Mouse (Mus musculus): ENCODE data around the gene Ifnl3. TPM values are rescaled to one million over a fixed set of nuclear protein-coding genes. Genes with fewer than 3 reads are reported as not detected.
A peak's percentile ranks its signal among the peaks of the same experiment; 100 is the strongest.
"Not testable (repeated sequence)": the region's sequence is repeated elsewhere in the genome, so short reads cannot be mapped to it uniquely, and the experiment has no call there.

Gene Ifnl3
- polyA plus RNA-seq (2012; rRNA removed): not detected in 2 replicates

DNA sequence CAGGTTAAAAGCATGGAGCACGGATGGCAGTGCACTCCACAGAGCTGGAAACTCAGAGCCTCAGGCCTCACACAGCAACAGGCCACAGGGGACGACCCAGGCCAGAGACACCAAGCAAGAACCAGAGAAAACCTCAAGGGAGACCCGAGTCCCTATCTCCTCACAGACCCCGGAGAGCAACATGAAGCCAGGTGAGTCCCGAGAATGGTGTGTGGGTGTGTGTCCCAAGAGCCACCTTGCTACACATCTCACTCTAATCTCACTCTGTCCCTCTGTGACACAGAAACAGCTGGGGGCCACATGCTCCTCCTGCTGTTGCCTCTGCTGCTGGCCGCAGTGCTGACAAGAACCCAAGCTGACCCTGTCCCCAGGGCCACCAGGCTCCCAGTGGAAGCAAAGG is at the start of gene Ifnl3:
Ifnl3 (plus strand) TSS at position 301 of the 400 bp plus-strand sequence.
- not testable (repeated sequence) for H3K4me3 ChIP-seq (ENCODE audit: low read depth, low read length); H3K27me3 ChIP-seq (ENCODE audit: control insufficient read depth, insufficient read depth, low read length); H3K4me1 ChIP-seq (ENCODE audit: control insufficient read depth, insufficient read depth, insufficient read length, low read length); H3K36me3 ChIP-seq (ENCODE audit: control insufficient read depth, insufficient read depth, low read length); H3K27ac ChIP-seq (ENCODE audit: insufficient read depth, low read depth, low read length)
- WGBS: 59% methylated on average over 5 of the region's 6 CpGs

DNA sequence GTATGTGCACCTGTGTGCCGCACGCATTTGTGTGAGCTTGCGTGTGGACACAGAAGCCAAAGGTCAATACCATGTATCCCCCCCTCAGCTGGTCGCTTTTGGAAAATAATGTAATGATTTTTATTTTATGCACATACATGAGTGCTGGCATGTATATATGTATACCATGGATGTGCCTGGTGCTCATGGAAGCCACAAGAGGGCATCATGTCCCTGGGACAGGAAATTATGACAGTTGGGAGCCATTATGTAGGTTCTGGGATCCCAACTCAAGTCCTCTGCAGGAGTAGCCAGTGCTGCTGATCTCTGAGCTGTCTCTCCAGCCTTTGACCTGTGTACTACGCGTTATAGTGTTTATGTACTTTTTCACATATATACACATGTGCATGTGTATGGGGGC is 46.4 kb upstream of the Ifnl3 start:
- H3K4me1 ChIP-seq (ENCODE audit: control insufficient read depth, insufficient read depth, insufficient read length, low read length): peaks cover 11% of the 10 kb centered on the region
- TF ChIP-seq POLR2A (IDR thresholded peaks at IDR 0.05; ENCODE audit: low read depth, low read length): no peak
- TF ChIP-seq CTCF (IDR thresholded peaks at IDR 0.05; ENCODE audit: extremely low read depth, insufficient read length, insufficient replicate concordance, low read depth, low read length): peak; percentile 9; the same call in 1 of the 2 replicates
- no peaks in the 10 kb centered on the region for H3K36me3 ChIP-seq (ENCODE audit: control insufficient read depth, insufficient read depth, low read length)
- no peak overlapping the region for H3K4me3 ChIP-seq (ENCODE audit: low read depth, low read length)
- 0 out of 2 replicates have a peak, but pooled peaks cover 4% of the 10 kb centered on the region for H3K27me3 ChIP-seq (ENCODE audit: control insufficient read depth, insufficient read depth, low read length)
- 88% methylated on average over 6 of the region's 6 CpGs for WGBS
- H3K27ac ChIP-seq (ENCODE audit: insufficient read depth, low read depth, low read length): no peak overlapping the region

DNA sequence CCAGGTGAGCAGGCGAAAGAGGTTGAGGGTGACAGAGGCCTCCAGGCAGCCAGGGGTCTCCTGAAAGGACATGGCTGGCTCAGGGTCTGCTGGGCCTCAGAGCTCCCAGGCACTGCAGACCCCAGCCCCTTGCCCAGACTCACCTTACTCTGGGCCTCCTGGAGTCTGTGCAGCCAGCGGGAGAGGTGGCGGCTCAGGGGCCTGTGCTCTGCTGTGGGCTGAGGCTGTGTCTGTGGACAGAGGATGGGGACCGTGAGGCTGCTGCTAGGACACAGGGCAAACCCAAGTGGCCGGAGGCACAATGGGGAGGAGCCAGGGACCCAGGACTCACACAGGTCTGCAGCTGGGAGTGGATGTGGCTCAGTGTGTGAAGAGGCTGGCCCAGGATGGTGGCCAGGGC is 45.3 kb upstream of the Ifnl3 start:
- no peak for TF ChIP-seq CTCF (IDR thresholded peaks at IDR 0.05; ENCODE audit: extremely low read depth, insufficient read length, insufficient replicate concordance, low read depth, low read length)
- Histone ChIP-seq H3K36me3 (ENCODE audit: control insufficient read depth, insufficient read depth, low read length) (no peaks in the 10 kb centered on the region), H3K4me1 (ENCODE audit: control insufficient read depth, insufficient read depth, insufficient read length, low read length) (peaks cover 11% of the 10 kb centered on the region), H3K27me3 (ENCODE audit: control insufficient read depth, insufficient read depth, low read length) (0 out of 2 replicates have a peak, but pooled peaks cover 4% of the 10 kb centered on the region), H3K27ac (ENCODE audit: insufficient read depth, low read depth, low read length) (no peak overlapping the region), H3K4me3 (ENCODE audit: low read depth, low read length) (no peak overlapping the region)
- WGBS: 82% methylated on average over 5 of the region's 5 CpGs

DNA sequence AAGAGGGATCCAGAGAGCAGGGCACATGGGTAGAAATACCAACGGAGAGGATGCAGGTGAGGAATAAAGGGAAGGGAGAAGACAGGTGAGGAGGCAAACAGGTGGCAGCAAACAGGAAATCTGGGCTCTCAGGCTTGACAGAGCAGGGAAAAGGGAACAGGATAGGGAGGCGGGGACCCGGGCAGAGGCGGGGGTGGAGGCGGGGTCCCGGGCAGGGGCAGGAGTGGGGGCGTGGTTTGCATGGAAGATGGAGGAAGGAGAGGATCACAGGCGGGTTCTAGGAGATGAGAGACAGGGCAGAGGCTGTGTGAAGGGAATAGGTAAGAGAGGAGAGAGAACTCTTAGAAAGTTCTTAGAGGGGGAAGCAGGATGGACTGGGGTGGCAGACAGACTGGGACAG is 43.8 kb upstream of the Ifnl3 start:
- WGBS: 3% methylated on average over 8 of the region's 8 CpGs
- peaks cover 11% of the 10 kb centered on the region for H3K4me1 ChIP-seq (ENCODE audit: control insufficient read depth, insufficient read depth, insufficient read length, low read length)
- no peak overlapping the region for H3K27ac ChIP-seq (ENCODE audit: insufficient read depth, low read depth, low read length)
- H3K36me3 ChIP-seq (ENCODE audit: control insufficient read depth, insufficient read depth, low read length): no peaks in the 10 kb centered on the region
- H3K4me3 ChIP-seq (ENCODE audit: low read depth, low read length): no peak overlapping the region
- 0 out of 2 replicates have a peak, but pooled peaks cover 4% of the 10 kb centered on the region for H3K27me3 ChIP-seq (ENCODE audit: control insufficient read depth, insufficient read depth, low read length)
- TF ChIP-seq POLR2A (IDR thresholded peaks at IDR 0.05; ENCODE audit: low read depth, low read length): no peak
- no peak for TF ChIP-seq CTCF (IDR thresholded peaks at IDR 0.05; ENCODE audit: extremely low read depth, insufficient read length, insufficient replicate concordance, low read depth, low read length)

DNA sequence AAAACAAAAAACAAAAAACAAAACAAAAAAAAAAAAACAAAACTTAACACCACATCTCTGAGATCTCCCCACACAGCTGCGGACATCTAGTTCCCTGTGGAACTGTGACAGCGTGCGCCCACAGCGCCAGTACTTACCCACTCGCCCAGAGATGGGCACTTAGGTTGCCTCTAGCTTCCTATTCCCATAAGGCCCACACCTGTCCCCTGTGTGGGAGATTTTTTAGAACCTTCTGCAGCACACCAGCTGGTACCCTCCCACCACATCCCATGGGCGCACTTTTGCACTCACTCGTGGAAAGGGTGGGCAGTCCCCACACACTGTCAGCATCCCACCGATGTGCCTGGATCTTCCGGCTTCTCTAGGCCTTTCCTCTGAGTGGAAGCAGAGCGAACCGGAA is 39.8 kb upstream of the Ifnl3 start:
- H3K27ac ChIP-seq (ENCODE audit: insufficient read depth, low read depth, low read length): no peak overlapping the region
- no peak overlapping the region for H3K4me3 ChIP-seq (ENCODE audit: low read depth, low read length)
- TF ChIP-seq CTCF (IDR thresholded peaks at IDR 0.05; ENCODE audit: extremely low read depth, insufficient read length, insufficient replicate concordance, low read depth, low read length) (no peak), POLR2A (IDR thresholded peaks at IDR 0.05; ENCODE audit: low read depth, low read length) (no peak)
- H3K36me3 ChIP-seq (ENCODE audit: control insufficient read depth, insufficient read depth, low read length): no peaks in the 10 kb centered on the region
- peaks cover 4% of the 10 kb centered on the region; the same call in 1 of the 2 replicates for H3K27me3 ChIP-seq (ENCODE audit: control insufficient read depth, insufficient read depth, low read length)
- peaks cover 3% of the 10 kb centered on the region; the same call in 1 of the 2 replicates for H3K4me1 ChIP-seq (ENCODE audit: control insufficient read depth, insufficient read depth, insufficient read length, low read length)
- WGBS: 80% methylated on average over 11 of the region's 11 CpGs

DNA sequence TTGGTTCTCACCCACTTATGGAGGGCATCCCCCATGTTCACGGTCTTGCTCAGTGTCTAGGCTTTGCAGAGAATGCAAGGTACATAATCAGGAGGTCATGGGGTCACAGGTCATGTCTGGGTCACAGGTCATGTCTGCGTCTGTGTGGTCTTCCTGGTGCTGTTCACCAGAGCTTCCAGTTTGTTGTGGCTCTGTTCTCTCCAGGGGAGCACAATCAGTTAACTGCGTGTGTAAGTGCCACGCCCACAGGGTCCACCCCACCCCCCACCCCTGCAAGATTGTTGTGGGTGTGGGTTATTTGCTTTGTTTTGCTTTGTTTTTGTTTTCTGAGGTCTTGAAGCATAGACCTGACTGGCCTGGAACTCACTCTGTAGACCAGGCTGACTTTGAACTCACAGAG is 38.4 kb upstream of the Ifnl3 start:
- H3K27me3 ChIP-seq (ENCODE audit: control insufficient read depth, insufficient read depth, low read length): peaks cover 3% of the 10 kb centered on the region; the same call in 1 of the 2 replicates
- WGBS: 18% methylated on average over 4 of the region's 4 CpGs

DNA sequence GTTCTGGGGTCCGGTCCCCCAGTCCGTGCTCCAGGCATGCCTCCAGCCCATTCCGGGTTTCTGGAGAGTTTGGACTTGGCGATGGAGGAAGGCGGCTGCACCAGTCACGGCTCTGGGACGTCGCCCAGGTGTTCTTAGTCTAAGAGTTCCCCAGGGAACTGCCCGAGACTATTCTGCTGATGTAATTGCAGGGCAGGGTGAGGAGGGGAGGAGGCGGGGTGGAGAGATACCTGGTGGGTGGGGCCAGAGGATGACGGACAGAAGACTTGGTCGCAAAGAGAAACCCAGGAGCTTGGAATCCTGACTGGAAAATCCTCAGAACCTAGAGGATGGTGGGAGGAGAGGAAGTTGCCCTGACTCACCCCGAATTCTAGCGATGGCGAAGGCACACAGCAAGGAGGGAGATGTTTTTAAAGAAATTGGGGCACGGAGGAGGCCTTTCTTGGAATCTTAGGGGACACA is 34.6 kb upstream of the Ifnl3 start:
- H3K36me3 ChIP-seq (ENCODE audit: control insufficient read depth, insufficient read depth, low read length): no peaks in the 10 kb centered on the region
- WGBS: 4% methylated on average over 16 of the region's 16 CpGs
- peaks cover 2% of the 10 kb centered on the region; the same call in 1 of the 2 replicates for H3K4me1 ChIP-seq (ENCODE audit: control insufficient read depth, insufficient read depth, insufficient read length, low read length)
- H3K27me3 ChIP-seq (ENCODE audit: control insufficient read depth, insufficient read depth, low read length): no peaks in the 10 kb centered on the region; the same call in 1 of the 2 replicates
- H3K27ac ChIP-seq (ENCODE audit: insufficient read depth, low read depth, low read length): no peak overlapping the region
- TF ChIP-seq POLR2A (IDR thresholded peaks at IDR 0.05; ENCODE audit: low read depth, low read length) (no peak), CTCF (IDR thresholded peaks at IDR 0.05; ENCODE audit: extremely low read depth, insufficient read length, insufficient replicate concordance, low read depth, low read length) (no peak)
- peak overlapping the region; percentile 25 for H3K4me3 ChIP-seq (ENCODE audit: low read depth, low read length)

More for the DNA sequence above, 38.4 kb upstream of the Ifnl3 start:
- Histone ChIP-seq H3K36me3 (ENCODE audit: control insufficient read depth, insufficient read depth, low read length) (no peaks in the 10 kb centered on the region), H3K27ac (ENCODE audit: insufficient read depth, low read depth, low read length) (no peak overlapping the region), H3K4me1 (ENCODE audit: control insufficient read depth, insufficient read depth, insufficient read length, low read length) (peaks cover 2% of the 10 kb centered on the region; the same call in 1 of the 2 replicates), H3K4me3 (ENCODE audit: low read depth, low read length) (no peak overlapping the region)
- TF ChIP-seq CTCF (IDR thresholded peaks at IDR 0.05; ENCODE audit: extremely low read depth, insufficient read length, insufficient replicate concordance, low read depth, low read length) (no peak), POLR2A (IDR thresholded peaks at IDR 0.05; ENCODE audit: low read depth, low read length) (no peak)

All from small intestine, adult 2 months (tissue).